Mouse (Mus musculus) layer of hippocampus, postnatal 10 days (tissue): ENCODE measurements at regions not wholly inside any gene's neighbourhood (a gene's known extent, or its start where the extent isn't known, plus 50 kb on each side); places are given as distances from the start of the nearest gene placed in this dataset.
A peak's percentile ranks its signal among the peaks of the same experiment; 100 is the strongest.
"Not testable (repeated sequence)": the region's sequence is repeated elsewhere in the genome, so short reads cannot be mapped to it uniquely, and the experiment has no call there.

Source experiments
- DNase-seq, 2 experiments: peaks; one replicate each; pipeline ENCODE4 v3.0.0; 2021; ENCODE audit warnings: low spot score in 2 of 2

DNA sequence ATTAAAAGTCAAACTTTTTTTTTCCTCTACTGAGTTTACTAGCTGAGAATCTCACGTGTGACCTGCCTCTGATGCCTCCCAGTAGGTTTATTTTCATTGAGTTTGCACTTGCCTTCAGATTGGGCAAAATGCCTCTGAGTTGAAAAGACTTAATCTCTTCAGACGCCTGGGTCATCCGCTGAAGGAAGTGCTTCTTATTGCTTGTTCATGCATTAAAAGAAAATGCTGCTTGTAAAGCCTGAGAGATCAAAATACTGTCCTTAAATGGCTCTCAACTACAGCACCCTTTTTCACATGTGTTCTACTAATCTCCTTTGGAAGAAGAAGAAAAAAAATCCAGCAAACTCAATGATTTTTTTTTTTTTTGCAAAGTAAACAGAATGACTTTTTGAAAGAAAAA, 351.5 kb downstream of the Kcnh5 start:
- DNase-seq, result no peak

DNA sequence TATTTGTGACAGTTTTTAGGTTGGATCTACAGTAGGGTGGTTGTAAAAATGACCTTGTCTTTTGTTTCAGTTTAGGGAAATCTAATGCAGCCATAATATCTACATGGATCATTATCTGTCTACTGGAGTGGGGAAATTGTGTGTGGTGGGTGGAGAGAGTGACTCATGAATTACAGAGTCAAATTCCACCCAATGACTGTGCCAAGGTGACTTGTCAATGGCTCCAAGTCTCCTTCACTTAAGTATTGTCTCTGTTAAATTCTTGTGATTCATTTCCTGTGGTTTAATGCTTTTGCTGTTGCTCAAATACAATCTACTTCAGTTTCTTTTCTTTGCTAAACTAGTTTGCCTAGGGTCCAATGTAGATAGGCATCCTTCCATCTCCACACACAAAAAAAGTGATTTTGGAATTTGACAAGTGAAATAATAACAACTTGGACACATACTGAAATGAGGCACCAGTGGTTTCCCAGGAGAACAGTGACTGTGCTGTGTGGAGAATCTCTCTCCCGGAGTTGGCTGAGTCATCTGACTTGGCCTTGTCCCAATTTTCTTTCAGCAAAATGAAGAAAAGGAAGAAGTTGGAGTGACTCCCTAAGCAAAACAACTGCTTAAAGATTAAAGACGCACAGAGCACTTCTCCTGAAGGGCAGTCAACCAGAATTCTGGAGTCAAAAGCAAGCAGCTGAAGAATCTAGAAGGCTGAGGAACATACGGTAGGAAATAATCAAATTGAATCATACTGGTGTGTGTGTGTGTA, 352.2 kb downstream of the Kcnh5 start:
- peak; percentile 14 to 25 for DNase-seq

GRCm38 (mm10) chr12:74816181-74816580, 361.0 kb downstream of the Kcnh5 start:
- not testable (repeated sequence) for DNase-seq

DNA sequence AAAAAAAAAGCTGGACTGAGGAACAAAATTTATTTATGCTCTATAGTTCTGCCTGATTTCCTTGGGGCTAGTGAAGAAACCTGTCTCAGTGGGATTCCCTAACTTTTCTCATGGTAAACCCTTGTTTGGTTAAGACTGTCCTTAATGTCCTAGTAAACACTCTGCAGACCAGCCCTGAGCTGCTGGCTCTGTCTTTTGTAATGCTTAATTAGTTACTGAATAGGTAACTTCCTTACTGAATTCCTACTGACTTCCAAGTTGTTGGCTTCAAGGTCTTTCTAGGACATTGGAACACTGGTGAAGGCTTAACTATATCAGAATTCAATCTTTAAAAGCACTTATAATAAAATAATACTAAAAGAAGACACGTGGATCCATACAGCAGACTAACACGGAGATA, 368.6 kb downstream of the Kcnh5 start:
- not testable (repeated sequence) for DNase-seq

DNA sequence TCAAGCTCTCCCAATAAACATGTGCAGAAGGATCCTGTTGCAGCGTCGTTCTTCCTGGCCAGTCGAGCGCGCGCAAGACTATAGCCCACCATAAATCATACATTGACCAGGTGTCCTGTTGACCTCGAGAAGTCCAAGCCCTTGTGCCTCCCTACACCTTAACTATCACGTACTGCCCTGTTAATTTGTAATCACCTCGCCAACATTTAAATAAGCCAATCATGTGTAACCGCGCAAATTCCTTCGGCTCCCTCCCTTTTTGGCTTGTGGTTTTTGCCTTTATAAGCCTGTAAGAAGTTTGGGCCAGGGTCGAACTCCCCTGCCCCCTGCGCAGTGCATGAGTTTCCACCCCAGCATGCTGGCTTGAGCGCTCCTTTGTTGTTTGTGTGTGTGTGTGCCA, 369.2 kb downstream of the Kcnh5 start:
- not testable (repeated sequence) for DNase-seq

- no peak for DNase-seq
Observed at GRCm38 (mm10) chr12:74803740-74804512, 373.2 kb downstream of the Kcnh5 start.

- peak; percentile 4 to 10 for DNase-seq
Observed at GRCm38 (mm10) chr12:74792036-74792435, 385.1 kb downstream of the Kcnh5 start.

DNA sequence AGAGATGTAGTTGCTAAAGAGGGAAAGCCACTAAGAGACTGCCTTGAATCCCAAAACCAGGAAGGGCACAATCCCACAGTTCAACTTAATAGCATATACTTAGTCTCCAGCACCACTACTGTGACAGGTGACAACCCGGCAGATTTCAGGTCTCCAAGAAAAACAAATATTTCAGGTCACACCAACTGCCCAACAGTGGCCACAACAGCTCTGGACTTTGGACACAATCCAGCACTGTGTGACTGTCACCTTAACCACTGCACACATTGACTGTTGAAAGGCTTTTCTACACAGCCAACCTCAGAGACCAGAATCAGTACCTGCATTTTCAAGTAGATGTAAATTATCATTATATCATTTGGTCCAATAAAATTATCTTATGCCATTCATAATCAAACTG, 414.8 kb downstream of the Kcnh5 start:
- no peak for DNase-seq

DNA sequence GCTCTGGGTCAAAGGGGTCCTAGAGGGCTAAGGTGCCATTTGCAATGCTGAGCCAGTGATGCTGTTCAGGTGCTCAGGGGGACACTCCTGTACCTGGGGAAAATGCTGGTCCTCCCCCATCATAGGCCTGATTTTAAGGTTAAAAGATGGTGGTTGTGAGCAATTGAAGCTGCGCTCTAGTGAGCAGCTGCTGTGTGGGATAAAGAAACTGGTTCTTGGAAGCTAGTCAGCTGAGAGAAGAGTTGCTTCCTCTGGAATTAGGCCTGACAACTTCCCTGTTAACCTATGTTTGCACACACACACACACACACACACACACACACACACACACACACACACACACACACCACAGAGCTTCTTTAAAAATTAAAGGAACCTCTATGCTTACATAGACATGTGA, 428.9 kb upstream of the Gm11042 start:
- no peak for DNase-seq

DNA sequence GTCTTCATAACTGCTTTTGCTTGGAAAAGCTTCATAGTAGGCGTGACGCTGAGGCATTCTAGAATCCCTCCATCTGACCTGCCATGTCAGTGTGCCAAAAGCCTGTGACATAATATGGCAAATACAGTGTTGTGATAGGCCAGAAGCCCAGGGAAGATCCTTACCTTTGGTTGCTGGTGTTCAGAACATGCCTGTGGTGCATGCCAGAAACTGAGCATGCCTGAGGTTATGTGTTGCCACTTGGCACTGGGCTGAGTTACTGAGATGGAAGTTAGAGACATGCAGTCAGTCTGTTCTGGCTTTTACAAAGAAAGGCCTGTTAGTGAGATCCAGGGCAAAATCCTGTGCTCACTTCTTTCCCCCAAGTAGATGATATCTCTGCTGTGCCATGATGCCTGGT, 412.7 kb upstream of the Gm11042 start:
- no peak for DNase-seq

DNA sequence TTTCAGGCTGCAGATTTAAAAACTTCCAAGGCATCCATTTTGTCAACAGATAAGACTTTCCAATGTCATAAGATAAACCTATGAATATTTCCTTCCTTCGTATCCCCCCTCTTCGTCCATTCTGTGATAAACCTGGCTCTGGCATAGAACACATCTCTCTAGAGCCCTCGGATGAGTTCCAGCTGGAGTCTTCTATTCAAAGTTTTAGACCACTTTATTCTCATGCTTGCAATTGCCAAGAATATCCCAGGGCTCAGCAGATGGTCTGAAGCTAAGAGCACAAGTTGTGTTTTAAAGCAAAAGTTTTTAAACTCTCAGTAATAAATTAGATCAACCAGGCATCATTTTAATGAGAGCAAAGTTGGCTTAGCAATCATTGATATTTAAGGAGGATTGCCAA, 363.0 kb upstream of the Gm11042 start:
- no peak for DNase-seq

- no peak for DNase-seq
Observed at GRCm38 (mm10) chr12:74677835-74678234, 361.6 kb upstream of the Gm11042 start.

DNA sequence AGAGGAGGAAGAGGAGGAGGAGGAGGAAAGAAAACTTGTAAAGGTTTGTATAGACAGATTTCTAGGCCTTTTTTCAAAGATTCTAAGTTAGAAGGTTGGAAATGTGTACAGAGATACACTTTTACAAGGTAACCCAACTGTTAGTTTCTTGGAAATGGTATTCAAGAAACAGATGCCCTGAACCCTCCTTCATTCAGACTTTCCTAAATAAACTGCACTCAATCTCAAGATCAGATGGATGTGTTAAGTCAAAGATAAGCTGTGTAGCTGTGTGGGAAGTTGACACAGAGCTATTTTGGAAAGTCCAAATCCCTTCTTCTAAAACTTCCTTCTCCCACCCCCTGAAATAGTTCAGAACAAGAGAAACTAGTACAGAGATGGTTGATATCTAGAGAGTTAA, 342.2 kb upstream of the Gm11042 start:
- DNase-seq, result no peak

DNA sequence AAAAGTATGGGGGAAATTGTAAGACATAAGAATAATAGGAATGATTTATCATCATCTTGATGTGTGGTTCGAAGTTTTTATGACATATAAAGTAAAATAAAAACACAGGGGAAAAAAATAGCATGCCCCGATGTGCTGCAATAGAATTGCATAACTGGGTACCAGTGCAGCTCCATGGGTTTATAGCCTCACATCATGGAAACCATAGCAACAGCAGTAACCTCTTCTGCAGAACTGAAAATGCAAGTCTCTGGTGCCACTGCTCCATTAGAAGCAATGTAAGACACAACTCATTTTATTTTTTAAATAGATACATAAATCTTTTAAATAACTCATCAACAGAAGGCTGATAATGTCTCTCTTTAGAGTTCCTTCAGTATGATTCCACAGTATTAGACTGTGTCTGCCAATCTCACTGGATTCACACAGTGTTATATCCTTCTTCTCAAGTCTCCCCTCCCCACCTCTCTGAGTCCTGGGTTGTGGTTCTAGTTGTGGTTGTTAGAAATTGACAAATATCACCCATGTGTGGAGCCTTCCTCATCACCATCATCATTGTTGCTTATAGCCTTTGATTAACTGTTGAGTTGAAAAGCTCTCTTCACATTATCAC, 340.9 kb upstream of the Gm11042 start:
- DNase-seq, result no peak

GRCm38 (mm10) chr12:74651256-74651655, 335.1 kb upstream of the Gm11042 start:
- DNase-seq, result no peak

GRCm38 (mm10) chr12:74632827-74633226, 316.6 kb upstream of the Gm11042 start:
- DNase-seq, result no peak

DNA sequence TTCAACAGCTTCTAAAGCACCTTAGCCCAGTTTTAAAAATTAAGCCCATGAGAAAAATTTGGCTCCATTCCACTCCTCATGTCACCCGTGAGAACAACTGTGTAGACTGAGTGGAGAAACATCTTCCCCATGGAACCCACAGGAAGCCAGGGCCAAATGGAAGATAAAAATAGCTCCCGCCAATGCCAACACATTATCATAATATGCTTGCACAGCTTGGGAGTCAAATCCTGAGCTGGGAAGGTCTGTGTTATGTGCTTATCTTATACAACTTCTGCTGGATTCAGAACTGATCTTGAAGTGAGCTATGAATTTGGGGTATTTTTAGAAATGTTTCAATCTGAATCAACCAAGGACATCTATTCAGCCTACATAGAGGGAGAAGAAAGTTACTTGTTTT, 279.0 kb upstream of the Gm11042 start:
- DNase-seq, result no peak

DNA sequence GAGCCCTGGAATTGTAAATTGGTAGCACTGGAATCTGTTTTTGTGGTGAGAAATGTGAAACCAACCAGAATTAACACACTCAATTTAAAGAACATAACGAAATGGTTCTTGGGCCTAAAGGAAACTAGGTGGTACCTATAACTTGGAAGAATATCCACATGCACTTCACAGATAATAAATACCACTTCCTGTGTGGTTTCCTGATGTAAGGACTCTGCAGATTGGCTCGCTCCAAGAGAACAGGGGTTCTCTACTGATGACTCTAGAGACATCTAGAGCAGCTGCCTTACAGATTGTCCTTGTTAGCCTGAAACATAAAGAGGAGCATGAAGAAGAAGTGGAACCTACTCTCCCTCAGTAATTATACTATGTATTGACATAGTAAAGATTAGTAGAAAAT, 238.4 kb upstream of the Gm11042 start:
- DNase-seq, result no peak

DNA sequence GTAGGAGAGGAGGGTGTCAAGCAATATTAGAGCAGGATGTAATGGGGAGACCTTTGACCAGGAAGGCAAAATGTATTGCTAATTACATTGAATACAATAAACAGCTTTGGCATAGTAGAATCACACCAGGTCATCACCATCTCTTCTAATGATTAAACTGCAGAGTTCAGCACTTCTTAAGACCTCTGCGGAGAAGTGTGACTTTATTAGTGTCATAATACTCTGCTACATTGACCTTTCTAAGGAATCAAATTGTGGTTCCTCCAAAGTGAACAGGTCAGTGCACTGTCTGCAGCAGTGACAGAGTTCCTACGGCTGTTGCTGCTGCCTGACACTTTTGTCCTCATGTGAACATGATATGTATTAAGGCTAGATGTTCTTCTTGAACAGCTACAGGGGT, 228.0 kb upstream of the Gm11042 start:
- no peak for DNase-seq

GRCm38 (mm10) chr12:74534882-74535281, 218.7 kb upstream of the Gm11042 start:
- DNase-seq, result no peak

DNA sequence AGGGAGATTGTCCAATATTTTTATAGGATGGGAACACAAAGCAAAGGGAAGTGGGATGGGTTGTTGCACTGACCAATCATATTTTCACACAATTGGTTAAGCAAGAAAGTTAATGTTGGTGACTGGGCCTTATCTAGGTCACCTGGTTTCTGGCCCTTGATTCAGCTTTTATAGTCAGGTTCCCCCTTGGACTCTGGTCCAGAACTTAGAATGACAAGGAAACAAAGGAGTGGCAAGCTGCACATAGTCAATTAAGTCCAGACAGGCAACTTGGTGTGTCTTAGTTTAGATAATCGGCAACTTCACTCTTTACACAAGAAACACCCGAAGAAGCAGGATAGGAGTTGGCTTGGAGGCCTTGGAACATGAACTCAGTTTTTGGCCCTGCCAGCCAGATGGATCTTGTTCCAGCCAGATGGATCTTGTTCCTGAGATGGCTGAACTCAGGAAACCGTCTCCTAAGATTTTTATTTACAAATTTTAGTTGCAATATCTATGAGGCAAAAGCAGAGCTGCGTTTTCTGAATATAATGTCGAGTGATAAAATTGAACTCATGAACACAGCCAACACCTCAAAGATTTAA, 212.9 kb upstream of the Gm11042 start:
- no peak for DNase-seq

DNA sequence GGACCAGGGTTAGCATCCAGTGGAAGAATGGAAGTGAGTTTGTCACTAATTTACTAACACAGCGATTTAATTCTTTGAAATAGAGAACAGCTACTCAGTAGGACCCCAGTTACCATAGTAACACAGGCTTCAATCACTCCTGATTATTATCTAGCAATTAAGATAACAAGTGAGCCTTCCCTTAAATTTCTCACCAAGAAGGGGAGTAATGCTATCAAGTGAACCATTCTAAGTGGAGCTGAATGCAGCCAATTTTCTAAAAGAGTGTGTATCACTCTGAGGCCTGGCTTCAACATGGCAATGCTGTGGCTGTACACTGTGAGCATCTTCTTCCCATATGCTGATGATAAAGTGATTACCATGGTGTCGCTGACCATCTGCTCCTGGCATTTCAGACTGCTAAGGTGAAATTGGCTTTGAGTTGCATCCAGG, 211.0 kb upstream of the Gm11042 start:
- no peak for DNase-seq
